ENCODE assay signal across 14 mouse cellular contexts in the genomic region with DNA sequence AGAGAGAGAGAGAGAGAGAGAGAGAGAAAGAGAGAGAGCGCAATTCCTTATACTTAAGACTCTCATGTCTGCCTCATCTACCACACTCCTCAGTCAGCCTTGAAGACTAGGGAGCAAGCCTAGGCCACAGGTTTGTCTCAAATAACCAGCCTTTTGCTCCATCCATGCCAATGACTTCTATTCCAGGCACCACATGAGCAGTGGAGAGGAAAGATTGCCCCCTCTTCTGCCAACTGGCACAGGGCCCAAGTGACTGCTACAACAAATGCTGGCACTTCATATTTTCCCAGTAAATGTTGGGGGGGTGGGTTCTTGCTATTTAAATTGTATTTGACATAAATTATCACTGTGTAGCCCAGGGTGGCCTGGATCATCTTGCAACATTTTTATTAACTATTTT. TPM values are rescaled to one million over a fixed set of nuclear protein-coding genes. Genes with fewer than 3 reads are reported as not detected.
DNase-seq lines count a peak whose midpoint lies in the region; ATAC-seq and TF ChIP-seq lines count a peak whose summit lies in the region.
"Had no signal": no experiment of that assay in that cellular context is flagged by ENCODE, and none has a peak within 500 bp of the region (broad histone marks: within the 10 kb centered on the region; RNA-seq: fewer than 3 reads in every experiment).

No protein-coding gene starts in this region.

- 100% methylated on average over 1 of the region's 1 CpGs for WGBS in heart, embryonic 11.5 days (ENCODE audit: insufficient replicate concordance)
- WGBS in midbrain, postnatal 0 days = 94% methylated on average over 1 of the region's 1 CpGs
- WGBS in midbrain, embryonic 11.5 days = 92% methylated on average over 1 of the region's 1 CpGs

- H3K4me3 ChIP-seq in heart, embryonic 11.5 days (ENCODE audit: low read depth, low read length) = no peak overlapping the region
- no peak overlapping the region for H3K4me3 ChIP-seq in midbrain, postnatal 0 days (ENCODE audit: low read depth, low read length)
- no peak overlapping the region for H3K4me3 ChIP-seq in midbrain, embryonic 11.5 days (ENCODE audit: low read depth, low read length)
- H3K4me3 ChIP-seq: liver, embryonic 13.5 days had no signal

- no peak for ATAC-seq in heart, embryonic 11.5 days (replicated peaks; ENCODE audit: insufficient number of reproducible peaks, low FRiP score, low TSS enrichment)
- ATAC-seq in midbrain, postnatal 0 days (ENCODE audit: low FRiP score) = no peak
- ATAC-seq in midbrain, embryonic 11.5 days (ENCODE audit: low FRiP score) = no peak
- ATAC-seq in CD4-positive, CD25-positive, alpha-beta regulatory T cell, adult 4 months = no peak
- no peak for ATAC-seq in frontal cortex, adult (ENCODE audit: low TSS enrichment)
- ATAC-seq: midbrain, embryonic 16.5 days had no signal

- peak; percentile 47 for DNase-seq in heart, postnatal 4 days
- peak; percentile 77 for DNase-seq in midbrain, postnatal 0 days (ENCODE audit: low spot score)
- no peak for DNase-seq in midbrain, embryonic 11.5 days (ENCODE audit: low spot score, missing footprints)
- DNase-seq in cerebellum, adult 9-11 months = peak; percentile 84
- DNase-seq: embryo, embryonic 11 days; liver, embryonic 13.5 days; thymus, postnatal 4 days had no signal

- H3K36me3 ChIP-seq in heart, embryonic 11.5 days (ENCODE audit: control insufficient read depth, insufficient read depth, low read length) = no peaks in the 10 kb centered on the region
- H3K36me3 ChIP-seq in midbrain, postnatal 0 days (ENCODE audit: insufficient read depth, low read length) = no peaks in the 10 kb centered on the region
- H3K36me3 ChIP-seq in midbrain, embryonic 11.5 days (ENCODE audit: control insufficient read depth, insufficient read depth, low read length) = no peaks in the 10 kb centered on the region
- H3K36me3 ChIP-seq: liver, embryonic 13.5 days had no signal

- no peaks in the 10 kb centered on the region for H3K27me3 ChIP-seq in heart, embryonic 11.5 days (ENCODE audit: control insufficient read depth, insufficient read depth, low read length)
- no peaks in the 10 kb centered on the region for H3K27me3 ChIP-seq in midbrain, postnatal 0 days (ENCODE audit: insufficient read depth, low read length)
- no peaks in the 10 kb centered on the region for H3K27me3 ChIP-seq in midbrain, embryonic 11.5 days (ENCODE audit: control insufficient read depth, insufficient read depth, low read length)
- H3K27me3 ChIP-seq: liver, embryonic 13.5 days had no signal

- H3K4me1 ChIP-seq in heart, embryonic 11.5 days (ENCODE audit: control insufficient read depth, insufficient read depth, low read length) = no peaks in the 10 kb centered on the region
- no peaks in the 10 kb centered on the region for H3K4me1 ChIP-seq in midbrain, postnatal 0 days (ENCODE audit: insufficient read depth, low read length)
- no peaks in the 10 kb centered on the region for H3K4me1 ChIP-seq in midbrain, embryonic 11.5 days (ENCODE audit: control insufficient read depth, insufficient read depth, low read length)
- H3K4me1 ChIP-seq: liver, embryonic 13.5 days had no signal

- no peaks in the 10 kb centered on the region for H3K9me3 ChIP-seq in heart, embryonic 11.5 days (replicated peaks; ENCODE audit: control insufficient read depth, low read length)
- no peaks in the 10 kb centered on the region for H3K9me3 ChIP-seq in midbrain, postnatal 0 days (ENCODE audit: low read length)
- H3K9me3 ChIP-seq in midbrain, embryonic 11.5 days (ENCODE audit: control insufficient read depth, low read length) = no peaks in the 10 kb centered on the region
- H3K9me3 ChIP-seq: liver, embryonic 13.5 days had no signal

- H3K9ac ChIP-seq in heart, embryonic 11.5 days (ENCODE audit: low read depth, low read length) = no peak overlapping the region
- H3K9ac ChIP-seq in midbrain, postnatal 0 days (replicated peaks; ENCODE audit: low read length, poor library complexity, severe bottlenecking) = no peak overlapping the region
- H3K9ac ChIP-seq in midbrain, embryonic 11.5 days (ENCODE audit: low read length) = no peak overlapping the region
- H3K9ac ChIP-seq: liver, embryonic 13.5 days had no signal

- no peak for TF ChIP-seq CTCF in midbrain, postnatal 0 days (IDR thresholded peaks at IDR 0.05)

- no peak overlapping the region for H3K27ac ChIP-seq in heart, embryonic 11.5 days (ENCODE audit: low read depth, low read length)
- no peak overlapping the region for H3K27ac ChIP-seq in midbrain, postnatal 0 days (ENCODE audit: low read depth, low read length)
- no peak overlapping the region for H3K27ac ChIP-seq in midbrain, embryonic 11.5 days (ENCODE audit: low read depth, low read length)
- H3K27ac ChIP-seq: liver, embryonic 13.5 days had no signal

- no peak overlapping the region for H3K4me2 ChIP-seq in heart, embryonic 11.5 days
- H3K4me2 ChIP-seq in midbrain, postnatal 0 days (ENCODE audit: low read depth, low read length, poor library complexity, severe bottlenecking) = no peak overlapping the region
- no peak overlapping the region for H3K4me2 ChIP-seq in midbrain, embryonic 11.5 days
- H3K4me2 ChIP-seq: liver, embryonic 13.5 days had no signal

RNA-seq across cellular contexts. Expression of gene Adamts10, which starts 36.4 kb away (rescaled TPM):
- 10 to 100 TPM; 35.3 to 36.1 TPM for total RNA-seq in heart, postnatal 4 days (2021)
- polyA plus RNA-seq in heart, embryonic 11.5 days (2014; fragmentation: Nextera tagmentation; extraction: Ambion mirVana) = 36.4 and 41.9 TPM in 2 replicates
- 56.3 and 78.3 TPM in 2 replicates for total RNA-seq in midbrain, postnatal 0 days (2014; rRNA removed)
- polyA plus RNA-seq in midbrain, postnatal 0 days (2015; fragmentation: Nextera tagmentation; extraction: Ambion mirVana) = 36.9 and 39.1 TPM in 2 replicates
- polyA plus RNA-seq in midbrain, embryonic 11.5 days (2014; fragmentation: Nextera tagmentation; extraction: Ambion mirVana) = 22.7 and 25.9 TPM in 2 replicates
- polyA plus RNA-seq in CD4-positive, CD25-positive, alpha-beta regulatory T cell, adult 4 months (2017; shearing (Covaris generic)) = 10 to 100 TPM; 53.9 to 80.8 TPM

RNA-seq across cellular contexts. Expression of gene Actl9, which starts 55.0 kb away (rescaled TPM):
- total RNA-seq in heart, postnatal 4 days (2021) = not detected
- not detected in 2 replicates for polyA plus RNA-seq in heart, embryonic 11.5 days (2014; fragmentation: Nextera tagmentation; extraction: Ambion mirVana)
- not detected in 2 replicates for total RNA-seq in midbrain, postnatal 0 days (2014; rRNA removed)
- not detected in 2 replicates for polyA plus RNA-seq in midbrain, postnatal 0 days (2015; fragmentation: Nextera tagmentation; extraction: Ambion mirVana)
- not detected in 2 replicates for polyA plus RNA-seq in midbrain, embryonic 11.5 days (2014; fragmentation: Nextera tagmentation; extraction: Ambion mirVana)
- polyA plus RNA-seq in CD4-positive, CD25-positive, alpha-beta regulatory T cell, adult 4 months (2017; shearing (Covaris generic)) = not detected
- total RNA-seq: ES-E14; layer of hippocampus, postnatal 25 days had no signal
- polyA plus RNA-seq: hindbrain, embryonic 11.5 days; liver, embryonic 13.5 days; midbrain, embryonic 16.5 days had no signal
